Mouse (Mus musculus) heart, postnatal 25 days (tissue): ENCODE measurements around the gene Ncoa3. TPM values are rescaled to one million over a fixed set of nuclear protein-coding genes. Genes with fewer than 3 reads are reported as not detected.
"Not testable (repeated sequence)": the region's sequence is repeated elsewhere in the genome, so short reads cannot be mapped to it uniquely, and the experiment has no call there.

Experiments used
- DNase-seq: peaks from one replicate; pipeline ENCODE4 v3.0.0; 2022; ENCODE audit warnings: low spot score
- intact Hi-C: fragments of 180-260 bp; cut with DNase I; formaldehyde crosslinking; loops from one replicate; pipeline ENCODE4 v1.15.1; 2025
- total RNA-seq, 2 experiments: library from RNA; stranded (reverse); gene quantifications; 2 replicates each; pipeline ENCODE4 v1.2.3; 2021

The Ncoa3 gene
- total RNA-seq, 2 experiments from 2014 or later: 23.8 to 29.6 TPM

GRCm38 (mm10) chr2:166066434-166066833, 74.0 kb downstream of the Ncoa3 start:
- intact Hi-C loops: no loop called here

DNA sequence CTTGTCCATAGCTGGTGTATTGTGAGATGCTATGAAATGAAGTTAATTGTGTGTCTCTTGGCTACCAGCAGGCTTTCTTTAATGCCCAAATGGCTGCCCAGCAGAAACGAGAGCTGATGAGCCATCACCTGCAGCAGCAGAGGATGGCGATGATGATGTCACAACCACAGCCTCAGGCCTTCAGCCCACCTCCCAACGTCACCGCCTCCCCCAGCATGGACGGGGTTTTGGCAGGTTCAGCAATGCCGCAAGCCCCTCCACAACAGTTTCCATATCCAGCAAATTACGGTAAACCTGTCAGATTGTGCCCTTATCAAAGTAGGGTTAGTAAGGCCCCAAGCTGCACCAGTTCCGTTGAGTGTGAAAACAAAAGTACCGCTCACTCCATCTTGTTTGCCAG, 75.8 kb downstream of the Ncoa3 start:
- intact Hi-C loops: no loop called here
- no peak for DNase-seq

More at GRCm38 (mm10) chr2:166066434-166066833, 74.0 kb downstream of the Ncoa3 start:
- DNase-seq: no peak

GRCm38 (mm10) chr2:166069164-166069563, 76.7 kb downstream of the Ncoa3 start:
- no peak for DNase-seq
- intact Hi-C loops: no loop called here

- no peak for DNase-seq
- intact Hi-C loops: no loop called here
Observed at GRCm38 (mm10) chr2:166069738-166070137, 77.3 kb downstream of the Ncoa3 start.

- intact Hi-C loops: no loop called here
- DNase-seq: no peak
Observed at GRCm38 (mm10) chr2:166071481-166071880, 79.0 kb downstream of the Ncoa3 start.

- intact Hi-C loops: no loop called here
- DNase-seq: no peak
Observed at GRCm38 (mm10) chr2:166071889-166072288, 79.5 kb downstream of the Ncoa3 start.

DNA sequence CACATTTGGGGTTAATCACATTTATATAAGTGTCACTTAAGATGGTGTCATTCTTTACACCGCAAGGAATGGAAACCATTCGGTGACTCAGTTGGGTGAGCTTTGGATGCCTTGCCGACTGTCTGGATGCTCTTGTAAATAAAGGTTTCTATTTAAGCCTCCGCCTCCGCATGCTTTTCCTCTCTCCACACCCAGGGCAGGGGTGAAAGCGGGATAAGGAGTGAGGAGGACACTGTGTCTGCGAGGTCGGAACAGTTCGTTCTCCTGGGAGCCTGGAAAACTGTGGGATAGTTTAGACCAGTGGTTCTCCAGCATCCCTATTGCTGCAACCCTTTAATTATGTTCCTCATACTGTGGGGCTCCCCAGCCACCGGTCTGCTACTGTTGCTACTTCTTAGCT, 80.6 kb downstream of the Ncoa3 start:
- no peak for DNase-seq
- intact Hi-C loops: no loop called here

DNA sequence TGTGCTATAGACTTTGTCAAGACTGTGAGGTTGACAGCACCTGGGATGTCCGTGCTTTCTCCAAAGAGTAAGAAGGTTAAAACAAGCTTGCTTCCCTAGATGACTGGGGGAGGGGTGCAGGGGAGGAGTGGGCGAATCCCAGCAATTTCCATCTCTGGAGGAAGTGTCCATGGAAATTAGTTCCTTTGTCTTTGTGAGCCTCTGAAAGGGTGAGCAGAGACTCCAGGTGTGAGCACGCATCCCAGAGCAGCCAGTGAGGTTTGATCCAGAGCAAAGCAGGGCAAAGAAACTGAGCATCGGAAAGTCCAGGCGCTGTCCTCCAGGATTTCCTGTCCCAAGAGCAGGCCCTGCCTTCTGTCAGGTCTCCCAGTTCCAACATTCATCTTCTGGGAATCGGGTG, 81.9 kb downstream of the Ncoa3 start:
- no peak for DNase-seq
- intact Hi-C loops: no loop called here

GRCm38 (mm10) chr2:166077371-166077770, 84.9 kb downstream of the Ncoa3 start:
- no peak for DNase-seq
- intact Hi-C loops: no loop called here

DNA sequence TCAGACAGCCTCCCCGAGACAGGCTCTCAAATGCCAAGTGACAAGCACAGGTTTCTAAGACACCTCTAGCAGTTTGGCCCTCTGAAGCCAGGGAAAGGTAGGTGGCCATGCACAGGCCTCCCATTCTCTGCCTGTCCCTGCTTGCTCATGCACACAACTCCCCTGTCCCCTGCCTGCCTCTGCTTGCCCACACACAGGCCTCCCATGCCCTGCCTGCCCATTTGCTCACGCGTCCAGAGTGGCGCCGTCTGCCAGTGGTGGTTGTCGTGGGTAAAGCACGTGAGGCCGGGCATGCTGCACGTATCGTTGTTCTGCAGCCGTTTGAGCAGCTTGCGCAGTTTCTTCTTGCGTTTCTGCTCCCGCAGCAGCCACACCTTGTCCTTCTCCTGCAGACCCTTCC, 86.8 kb downstream of the Ncoa3 start:
- intact Hi-C loops: no loop called here
- no peak for DNase-seq

- peak; percentile 49 for DNase-seq
- intact Hi-C loops: loop anchor here (10.0 kb wide), 1 partner anchor 725 kb away; the partner anchor contains the start of gene Arfgef2
Observed at GRCm38 (mm10) chr2:166079961-166080885, 87.8 kb downstream of the Ncoa3 start.

GRCm38 (mm10) chr2:166080967-166081750, 88.7 kb downstream of the Ncoa3 start:
- intact Hi-C loops: loop anchor here (10.0 kb wide), 1 partner anchor 724 kb away; the partner anchor contains the start of gene Arfgef2

GRCm38 (mm10) chr2:166082193-166082592, 89.8 kb downstream of the Ncoa3 start:
- no peak for DNase-seq
- intact Hi-C loops: loop anchor here (10.0 kb wide), 1 partner anchor 723 kb away; the partner anchor contains the start of gene Arfgef2

More at GRCm38 (mm10) chr2:166080967-166081750, 88.7 kb downstream of the Ncoa3 start:
- peak; percentile 71 for DNase-seq

- intact Hi-C loops: loop anchor here (10.0 kb wide), 1 partner anchor 722 kb away; the partner anchor contains the start of gene Arfgef2
- DNase-seq: no peak
Observed at GRCm38 (mm10) chr2:166082661-166083060, 90.2 kb downstream of the Ncoa3 start.

DNA sequence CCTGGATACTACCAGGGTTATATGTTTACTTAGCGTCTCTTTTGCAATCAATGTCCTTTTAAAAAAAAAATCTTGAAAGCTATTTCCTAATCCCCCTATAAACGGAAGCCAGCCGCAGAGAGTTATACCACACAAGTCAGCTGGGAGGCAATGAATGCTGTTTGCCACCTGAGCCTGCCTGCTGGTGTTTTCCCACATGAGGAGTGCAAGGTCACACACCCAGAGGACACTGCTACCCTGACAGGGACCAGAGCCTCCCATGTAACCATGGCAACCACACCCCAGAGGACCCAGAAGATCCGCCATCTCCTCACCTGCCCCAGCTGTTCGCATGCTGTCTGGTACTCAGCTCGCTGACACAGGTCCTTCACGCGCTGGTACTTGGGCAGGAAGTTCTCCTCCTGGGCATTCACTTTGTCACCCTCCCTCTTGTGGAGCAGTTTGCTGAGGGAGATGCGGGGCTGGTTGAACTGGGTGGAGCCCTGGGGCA, 91.2 kb downstream of the Ncoa3 start:
- DNase-seq: no peak
- intact Hi-C loops: loop anchor here (10.0 kb wide), 1 partner anchor 721 kb away; the partner anchor contains the start of gene Arfgef2

- no peak for DNase-seq
- intact Hi-C loops: loop anchor here (10.0 kb wide), 1 partner anchor 721 kb away; the partner anchor contains the start of gene Arfgef2
Observed at GRCm38 (mm10) chr2:166084111-166084510, 91.7 kb downstream of the Ncoa3 start.

GRCm38 (mm10) chr2:166084964-166085363, 92.5 kb downstream of the Ncoa3 start:
- intact Hi-C loops: loop anchor here (1.0 to 10.0 kb wide), 2 partner anchors 479 to 720 kb away; partner anchors contain the start of gene Arfgef2
- not testable (repeated sequence) for DNase-seq

DNA sequence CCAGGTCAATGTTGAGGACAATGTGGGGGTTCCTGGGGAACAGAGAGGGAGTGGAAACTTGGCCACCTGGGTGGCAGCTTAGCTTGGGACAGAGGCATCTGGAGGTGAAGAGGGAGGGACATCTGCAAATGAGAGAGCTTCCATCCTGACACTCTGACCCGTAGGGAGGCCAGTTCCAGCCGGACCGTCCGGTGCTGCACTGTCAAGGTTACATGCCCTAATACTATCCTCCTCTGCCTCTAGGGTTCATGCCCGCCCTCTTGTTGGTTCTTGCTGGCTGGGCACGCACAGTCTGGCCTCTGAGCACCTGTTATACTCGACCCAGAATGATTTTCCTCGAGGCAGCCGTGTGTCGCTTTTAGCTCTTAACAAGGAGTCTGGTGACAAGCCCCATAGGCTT, 93.3 kb downstream of the Ncoa3 start:
- DNase-seq: no peak
- intact Hi-C loops: loop anchor here (1.0 to 10.0 kb wide), 2 partner anchors 479 to 719 kb away; partner anchors contain the start of gene Arfgef2

DNA sequence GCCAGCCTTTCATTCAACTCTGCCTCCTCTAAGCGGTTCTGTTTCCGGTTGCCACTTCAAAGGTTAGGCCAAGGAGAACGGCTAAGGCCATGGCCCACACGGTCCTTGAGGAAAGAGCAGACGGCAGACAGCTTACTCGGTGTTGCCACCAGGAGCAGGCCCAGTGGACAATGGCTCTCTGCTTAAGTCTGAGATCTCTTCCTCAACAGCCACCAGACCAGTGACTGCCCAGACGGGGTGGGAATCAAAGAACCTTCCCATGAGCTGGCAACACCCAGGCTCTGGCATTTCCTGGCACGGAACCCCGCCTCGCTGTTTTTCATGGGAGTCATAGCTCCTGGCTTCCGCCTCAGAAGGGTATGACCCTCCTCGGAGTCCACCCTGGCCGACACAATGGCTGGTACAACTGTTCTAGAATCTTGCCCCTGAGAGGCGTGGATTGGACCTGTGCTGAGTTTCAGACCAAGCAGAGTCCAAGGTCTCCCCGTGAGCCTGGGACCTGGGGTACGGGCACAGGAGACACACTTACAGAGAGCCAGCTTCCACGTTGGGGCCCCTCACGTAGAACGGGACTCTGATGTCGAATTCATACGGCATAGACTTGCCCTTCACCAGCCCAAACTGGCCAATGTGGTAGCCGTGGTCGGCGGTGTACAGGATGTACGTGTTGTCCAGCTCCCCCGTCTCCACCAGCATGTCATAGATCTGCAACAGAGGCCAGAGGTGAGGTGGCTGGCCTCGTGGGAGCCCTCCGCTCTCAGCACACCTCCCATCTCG, 94.2 kb downstream of the Ncoa3 start:
- no peak for DNase-seq
- intact Hi-C loops: loop anchor here (10.0 kb wide), 1 partner anchor 718 kb away; the partner anchor contains the start of gene Arfgef2
